Mouse (Mus musculus): ENCODE measurements around the gene Ppp5c.

- TF ChIP-seq SRF (IDR thresholded peaks at IDR 0.05; ENCODE audit: control insufficient read depth, insufficient read length, low read depth) (no peak), REST (IDR thresholded peaks at IDR 0.05; ENCODE audit: insufficient read depth, insufficient read length) (no peak), CEBPB (IDR thresholded peaks at IDR 0.05; ENCODE audit: insufficient read depth, poor library complexity, severe bottlenecking) (no peak), POLR2A (IDR thresholded peaks at IDR 0.05; ENCODE audit: insufficient read length, low read depth) (no peak), USF1 (IDR thresholded peaks at IDR 0.05; ENCODE audit: low read depth) (no peak), MYOG (IDR thresholded peaks at IDR 0.05; ENCODE audit: control insufficient read depth in 1 of 3, insufficient read depth in 1 of 3, insufficient read length in 2 of 3, low read depth in 2 of 3) (peak in 1 of 3 experiments; percentile 56), TCF12 (IDR thresholded peaks at IDR 0.05; ENCODE audit: insufficient read depth, poor library complexity, severe bottlenecking) (no peak), MAX (IDR thresholded peaks at IDR 0.05; ENCODE audit: low read depth) (no peak), POLR2AphosphoS2 (IDR thresholded peaks at IDR 0.05; ENCODE audit: insufficient read length, low read depth) (no peak), E2F4 (IDR thresholded peaks at IDR 0.05; ENCODE audit: insufficient read depth) (no peak)
These were observed 30.5 kb upstream of the Ppp5c start for GRCm38 (mm10) chr7:17058071-17058689.
